Mouse (Mus musculus): ENCODE results near the gene Abcf3.

DNA sequence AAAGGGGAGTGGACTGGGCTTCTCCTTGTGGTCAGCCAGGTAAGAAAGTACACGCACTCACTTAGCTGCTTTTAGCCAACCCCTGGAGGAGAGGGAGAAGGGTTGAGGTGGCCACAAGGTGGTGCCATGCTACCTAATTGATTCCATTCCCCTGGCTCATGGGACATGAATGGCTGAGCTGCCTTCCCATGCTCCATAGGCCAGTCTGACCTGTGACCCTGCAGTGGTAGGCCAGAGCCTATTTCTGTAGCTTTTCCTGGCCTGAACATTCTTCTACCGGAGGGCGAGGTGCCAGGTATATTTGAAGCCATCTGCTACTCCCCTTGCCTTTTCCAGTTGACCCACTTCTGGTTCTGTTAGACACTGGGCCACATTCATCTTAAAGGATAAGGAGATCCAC is 39.0 kb upstream of the Abcf3 start:
- TF ChIP-seq CTCF (conservative IDR thresholded peaks at IDR 0.05; ENCODE audit: low read length) (peak; percentile 32), NANOG (IDR thresholded peaks at IDR 0.05; ENCODE audit: borderline replicate concordance, low read length) (no peak), POU5F1 (IDR thresholded peaks at IDR 0.05; ENCODE audit: borderline replicate concordance, low read length) (no peak)
